Mouse (Mus musculus) WW6 (cell line): Measurements from ENCODE around the gene Wfdc11.
"Not testable (repeated sequence)": the region's sequence is repeated elsewhere in the genome, so short reads cannot be mapped to it uniquely, and the experiment has no call there.

Source experiments
- DNase-seq: peaks from one replicate; pipeline ENCODE4 v3.0.0-alpha.2; 2013; ENCODE audit warnings: low read depth, low spot score

Gene Wfdc11

DNA sequence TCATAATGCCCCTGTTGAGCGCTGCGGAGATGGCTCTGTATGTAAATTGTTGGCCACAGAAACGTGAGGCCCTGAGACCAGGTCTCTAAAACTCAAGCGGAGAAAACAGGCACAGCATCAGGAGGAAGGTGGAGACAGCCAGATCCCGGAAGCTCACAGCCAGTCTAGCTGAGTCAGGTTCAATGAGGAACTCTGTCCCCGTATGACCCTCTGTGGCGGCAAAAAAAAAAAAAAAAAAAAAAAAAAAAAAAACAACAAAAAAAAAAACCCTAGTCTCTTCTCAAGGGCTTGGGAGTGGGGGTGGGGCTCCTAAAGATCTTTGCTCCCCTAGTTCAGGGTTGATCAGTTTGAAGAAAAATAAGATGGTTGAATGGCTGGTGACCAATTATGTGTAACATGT is 32.8 kb downstream of the Wfdc11 start:
- no peak for DNase-seq

DNA sequence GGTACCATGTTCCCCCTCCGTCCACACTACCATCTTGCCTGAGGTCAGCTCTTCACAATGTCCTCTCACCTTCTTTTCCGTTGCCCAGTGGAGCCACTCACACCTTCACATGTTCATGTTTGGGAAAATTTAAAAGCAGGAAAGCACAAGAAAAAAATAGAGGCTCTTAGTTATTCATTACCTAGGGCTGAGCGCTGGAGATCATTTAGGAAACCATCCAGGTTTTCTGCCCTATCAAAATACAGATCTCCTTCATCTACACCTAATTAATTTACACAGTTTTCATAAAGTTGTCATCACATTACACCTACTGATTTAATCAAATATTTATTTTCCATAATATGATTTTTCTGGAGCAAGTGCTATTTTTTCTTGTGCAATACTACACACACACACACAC is 35.2 kb downstream of the Wfdc11 start, which contains the start of gene Wfdc16:
Gene Wfdc16, minus strand, starts transcription at position 101 of the 400 bp plus-strand sequence.
- no peak for DNase-seq

DNA sequence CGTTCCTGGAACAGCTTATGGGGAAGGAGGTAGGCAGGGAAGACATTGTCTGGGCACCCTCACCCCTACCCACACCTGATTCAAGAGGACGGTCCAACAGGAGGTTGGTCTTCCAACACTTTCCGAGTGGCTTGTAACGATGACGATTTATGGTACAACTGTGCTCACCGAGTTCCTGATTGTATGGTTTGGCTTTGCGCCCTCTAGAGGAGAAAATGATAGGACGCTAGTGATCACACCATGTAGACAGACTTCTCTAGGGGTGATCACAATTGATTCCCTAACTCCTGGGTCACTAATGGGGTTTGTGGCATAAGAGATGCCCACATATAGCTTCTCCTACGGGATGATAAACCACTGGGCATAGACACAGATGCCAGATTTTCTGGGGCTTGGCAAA is 38.6 kb downstream of the Wfdc11 start:
- DNase-seq: no peak

- no peak for DNase-seq
These were observed 52.1 kb downstream of the Wfdc11 start for GRCm38 (mm10) chr2:164621775-164622174.

DNA sequence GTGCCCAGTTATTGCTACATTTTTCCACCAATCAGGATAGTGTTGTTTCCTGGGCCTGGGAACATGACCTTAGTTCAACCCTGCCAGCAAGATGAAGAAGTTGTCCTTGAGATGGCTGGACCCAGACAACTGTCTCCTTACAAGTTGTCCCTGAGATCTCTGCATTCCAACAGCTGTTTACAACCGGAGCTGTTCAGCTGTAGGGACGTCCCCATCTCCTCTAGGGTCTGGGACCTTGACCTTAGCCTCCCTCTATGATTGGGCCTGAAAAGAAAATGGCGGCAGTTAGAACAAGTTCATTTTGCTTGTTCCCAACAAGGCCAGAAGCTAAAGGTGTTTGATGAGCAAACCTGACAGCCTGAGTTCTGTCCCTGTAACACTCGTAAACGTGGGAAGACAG is 54.8 kb downstream of the Wfdc11 start:
- no peak for DNase-seq

GRCm38 (mm10) chr2:164615386-164615785 is 58.5 kb downstream of the Wfdc11 start:
- no peak for DNase-seq

- not testable (repeated sequence) for DNase-seq
These were observed 60.4 kb downstream of the Wfdc11 start, which contains the start of the genes Wfdc6b and Wfdc8 for GRCm38 (mm10) chr2:164613471-164613870. Gene Wfdc6b (plus strand): TSS chr2:164613522. Gene Wfdc8 (minus strand): TSS chr2:164613626.
